Mouse (Mus musculus) E14TG2a.4 (cell line): ENCODE results near the gene Lars2.

Experiments
- CTCF ChIP-seq: conservative IDR thresholded peaks from 2 replicates; pipeline ENCODE4 v1.5.1; 2014; ENCODE audit warnings: low read length
- NANOG ChIP-seq: IDR thresholded peaks from 2 replicates; pipeline ENCODE4 v1.6.1; 2014; ENCODE audit warnings: borderline replicate concordance, low read length, mixed read lengths
- POU5F1 ChIP-seq: IDR thresholded peaks from 2 replicates; pipeline ENCODE4 v1.6.1; 2014; ENCODE audit warnings: low read length, borderline replicate concordance

DNA sequence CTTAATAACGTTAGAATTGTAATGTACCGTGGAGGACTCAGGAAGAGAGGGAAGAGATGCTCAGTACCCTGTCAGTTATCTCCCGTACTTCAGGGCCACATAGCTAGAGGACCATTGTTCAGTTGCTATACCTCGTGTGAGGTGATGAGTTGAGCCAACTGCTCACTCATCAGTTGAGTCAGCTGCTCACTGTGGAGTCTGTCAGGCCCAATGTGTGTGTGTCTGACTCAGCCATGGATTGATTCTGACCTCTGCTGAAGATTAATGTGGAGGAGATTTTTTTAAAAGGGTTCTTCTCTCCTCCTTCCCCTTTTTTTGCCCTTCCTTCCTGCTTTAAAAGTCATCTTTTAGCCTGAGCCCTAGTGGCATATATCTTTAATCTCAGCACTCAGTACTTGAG is 133.8 kb downstream of the Lars2 start:
- TF ChIP-seq NANOG = no peak
- no peak for TF ChIP-seq CTCF
- TF ChIP-seq POU5F1 = no peak
